Mouse (Mus musculus) embryonic facial prominence, embryonic 15.5 days (tissue): ENCODE measurements at regions not wholly inside any gene's neighbourhood (a gene's known extent, or its start where the extent isn't known, plus 50 kb on each side); places are given as distances from the start of the nearest gene placed in this dataset.

Experiments
- ATAC-seq: fragments of 200-750 bp; cut with Nextera tagmentation; 2 replicates; pipeline ENCODE4 v1.8.0; 2017; ENCODE audit warnings: low read depth, moderate TSS enrichment; ENCODE audit not compliant: insufficient number of reproducible peaks, low FRiP score, low TSS enrichment
- H3K27ac ChIP-seq: fragments of 300-500 bp; sonication (generic); replicated peaks from 2 replicates; pipeline ENCODE4 v1.5.1; 2015; ENCODE audit warnings: mild to moderate bottlenecking, inconsistent platforms
- H3K27me3 ChIP-seq: fragments of 300-500 bp; sonication (generic); 2 replicates; pipeline ENCODE4 v1.6.1; 2015; ENCODE audit warnings: inconsistent platforms
- H3K36me3 ChIP-seq: fragments of 300-500 bp; sonication (generic); 2 replicates; pipeline ENCODE4 v1.6.1; 2015; ENCODE audit warnings: mild to moderate bottlenecking, inconsistent platforms
- H3K4me1 ChIP-seq: fragments of 300-500 bp; sonication (generic); 2 replicates; pipeline ENCODE4 v1.6.1; 2015; ENCODE audit warnings: inconsistent platforms
- H3K4me2 ChIP-seq: fragments of 300-500 bp; sonication (generic); replicated peaks from 2 replicates; pipeline ENCODE4 v1.6.1; 2015; ENCODE audit warnings: mild to moderate bottlenecking, inconsistent platforms
- H3K4me3 ChIP-seq: fragments of 300-500 bp; sonication (generic); replicated peaks from 2 replicates; pipeline ENCODE4 v1.5.1; 2015; ENCODE audit warnings: mild to moderate bottlenecking, inconsistent platforms
- H3K9ac ChIP-seq: fragments of 300-500 bp; sonication (generic); 2 replicates; pipeline ENCODE4 v1.6.1; 2015; ENCODE audit warnings: inconsistent platforms
- H3K9me3 ChIP-seq: fragments of 300-500 bp; sonication (generic); replicated peaks from 2 replicates; pipeline ENCODE4 v1.6.1; 2016; ENCODE audit warnings: inconsistent platforms
- WGBS: fragments of 180-500 bp; shearing (Covaris S2); methylation state at CpG from one replicate; pipeline ENCODE4 v1.1.7; 2015; 5-methylcytosine and 5-hydroxymethylcytosine counted together

- ATAC-seq = no peak
- Histone ChIP-seq H3K4me3 (no peak overlapping the region), H3K9ac (no peak overlapping the region), H3K27ac (peak overlapping the region; percentile 39), H3K4me1 (peaks cover 12% of the 10 kb centered on the region), H3K9me3 (no peaks in the 10 kb centered on the region), H3K4me2 (no peak overlapping the region), H3K27me3 (no peaks in the 10 kb centered on the region), H3K36me3 (no peaks in the 10 kb centered on the region)
- 55% methylated on average over 6 of the region's 6 CpGs for WGBS
Observed at GRCm38 (mm10) chr10:37079535-37079934, 59.2 kb downstream of the Marcks start.

- ATAC-seq = peak; percentile 67; the same call in 1 of the 2 replicates
Observed at GRCm38 (mm10) chr10:37078439-37078838, 60.3 kb downstream of the Marcks start.

GRCm38 (mm10) chr10:37077741-37078140, 61.0 kb downstream of the Marcks start:
- Histone ChIP-seq H3K27me3 (no peaks in the 10 kb centered on the region), H3K4me2 (no peak overlapping the region), H3K4me3 (no peak overlapping the region), H3K9me3 (no peaks in the 10 kb centered on the region), H3K4me1 (peaks cover 12% of the 10 kb centered on the region), H3K36me3 (no peaks in the 10 kb centered on the region), H3K27ac (peak overlapping the region; percentile 17; the same call in 1 of the 2 replicates), H3K9ac (no peak overlapping the region)
- WGBS = 82% methylated on average over 2 of the region's 2 CpGs
- no peak for ATAC-seq

More at GRCm38 (mm10) chr10:37078439-37078838, 60.3 kb downstream of the Marcks start:
- Histone ChIP-seq H3K27ac (peak overlapping the region; percentile 39; the same call in 1 of the 2 replicates), H3K4me2 (no peak overlapping the region), H3K27me3 (no peaks in the 10 kb centered on the region), H3K9ac (no peak overlapping the region), H3K36me3 (no peaks in the 10 kb centered on the region), H3K9me3 (no peaks in the 10 kb centered on the region), H3K4me3 (no peak overlapping the region), H3K4me1 (peaks cover 12% of the 10 kb centered on the region)
- WGBS = 25% methylated on average over 5 of the region's 5 CpGs

GRCm38 (mm10) chr10:37072834-37073233, 65.9 kb downstream of the Marcks start:
- Histone ChIP-seq H3K9ac (no peak overlapping the region), H3K9me3 (no peaks in the 10 kb centered on the region), H3K4me2 (no peak overlapping the region), H3K36me3 (no peaks in the 10 kb centered on the region), H3K4me3 (no peak overlapping the region), H3K27ac (no peak overlapping the region; the same call in 1 of the 2 replicates), H3K4me1 (0 out of 2 replicates have a peak, but pooled peaks cover 3% of the 10 kb centered on the region), H3K27me3 (no peaks in the 10 kb centered on the region)
- WGBS = 6% methylated on average over 5 of the region's 5 CpGs
- ATAC-seq = peak; percentile 63; the same call in 1 of the 2 replicates

GRCm38 (mm10) chr10:37072061-37072460, 66.7 kb downstream of the Marcks start:
- ATAC-seq = no peak
- no peaks in the 10 kb centered on the region for H3K27me3 ChIP-seq
- no peak overlapping the region for H3K9ac ChIP-seq
- no peak overlapping the region for H3K4me2 ChIP-seq
- H3K9me3 ChIP-seq = no peaks in the 10 kb centered on the region
- H3K36me3 ChIP-seq = no peaks in the 10 kb centered on the region
- H3K27ac ChIP-seq = no peak overlapping the region
- WGBS = 90% methylated on average over 5 of the region's 5 CpGs
- H3K4me1 ChIP-seq = no peaks in the 10 kb centered on the region
- H3K4me3 ChIP-seq = no peak overlapping the region

- no peaks in the 10 kb centered on the region for H3K36me3 ChIP-seq
- no peak for ATAC-seq
- no peak overlapping the region for H3K4me2 ChIP-seq
- H3K9ac ChIP-seq = no peak overlapping the region
- H3K4me3 ChIP-seq = no peak overlapping the region
- no peak overlapping the region for H3K27ac ChIP-seq
- 81% methylated on average over 2 of the region's 2 CpGs for WGBS
- H3K4me1 ChIP-seq = no peaks in the 10 kb centered on the region
- no peaks in the 10 kb centered on the region for H3K9me3 ChIP-seq
- H3K27me3 ChIP-seq = no peaks in the 10 kb centered on the region
Observed at GRCm38 (mm10) chr10:37071420-37071819, 67.3 kb downstream of the Marcks start.
